Mouse (Mus musculus) hindbrain, postnatal 0 days (tissue): ENCODE measurements around the gene Drap1. TPM values are rescaled to one million over a fixed set of nuclear protein-coding genes. Genes with fewer than 3 reads are reported as not detected.

Experiments
- ATAC-seq: fragments of 200-750 bp; cut with Nextera tagmentation; 2 replicates; pipeline ENCODE4 v1.8.0; 2017; ENCODE audit warnings: mild to moderate bottlenecking, moderate TSS enrichment, moderate library complexity
- DNase-seq: peaks from one replicate; pipeline ENCODE4 v3.0.0-alpha.2; 2015; ENCODE audit warnings: low spot score
- H3K27ac ChIP-seq: fragments of 300-500 bp; sonication (generic); 2 replicates; pipeline ENCODE4 v1.5.1; 2014; ENCODE audit warnings: mild to moderate bottlenecking
- H3K27me3 ChIP-seq: fragments of 300-500 bp; sonication (generic); 2 replicates; pipeline ENCODE4 v1.6.1; 2014; ENCODE audit warnings: low read length, mixed read lengths; ENCODE audit not compliant: insufficient read depth
- H3K36me3 ChIP-seq: fragments of 300-500 bp; sonication (generic); 2 replicates; pipeline ENCODE4 v1.6.1; 2014; ENCODE audit warnings: low read length, mixed read lengths; ENCODE audit not compliant: insufficient read depth
- H3K4me1 ChIP-seq: fragments of 300-500 bp; sonication (generic); 2 replicates; pipeline ENCODE4 v1.6.1; 2014; ENCODE audit warnings: antibody characterized with exemption, low read length, mixed read lengths; ENCODE audit not compliant: insufficient read depth
- H3K4me2 ChIP-seq: fragments of 300-500 bp; sonication (generic); 2 replicates; pipeline ENCODE4 v1.6.1; 2014; ENCODE audit warnings: low read depth, mild to moderate bottlenecking, low read length, moderate library complexity, mixed read lengths
- H3K4me3 ChIP-seq: fragments of 300-500 bp; sonication (generic); 2 replicates; pipeline ENCODE4 v1.5.1; 2014; ENCODE audit warnings: low read length
- H3K9ac ChIP-seq: fragments of 300-500 bp; sonication (generic); replicated peaks from 2 replicates; pipeline ENCODE4 v1.6.1; 2014; ENCODE audit warnings: mild to moderate bottlenecking, low read length, moderate library complexity, mixed read lengths
- H3K9me3 ChIP-seq: fragments of 300-500 bp; sonication (generic); 2 replicates; pipeline ENCODE4 v1.6.1; 2016; ENCODE audit warnings: low read length, mixed read lengths
- CTCF ChIP-seq: IDR thresholded peaks from 2 replicates; pipeline ENCODE4 v1.5.1; 2016; ENCODE audit warnings: antibody characterized with exemption, control low read depth, low read depth
- WGBS: fragments of 180-500 bp; shearing (Covaris S2); extraction: QIAGEN DNeasy Blood & Tissue Kit; methylation state at CpG from one replicate; pipeline ENCODE4 v1.1.7; 2014; 5-methylcytosine and 5-hydroxymethylcytosine counted together
- polyA plus RNA-seq: library from polyadenylated mRNA; unstranded; fragments of >200 nt; fragmentation: Nextera tagmentation; extraction: Ambion mirVana; gene quantifications from 2 replicates; pipeline ENCODE4 v1.2.1, GENCODE M21; 2015
- total RNA-seq: library from RNA; depleted of rRNA; stranded (reverse); fragments of >200 nt; gene quantifications from 2 replicates; pipeline ENCODE4 v1.2.3, GENCODE M21; 2014

Gene Drap1
- total and polyA plus RNA-seq, 2 experiments from 2014 or later, result 111 to 331 TPM

- Histone ChIP-seq H3K9ac (no peak overlapping the region), H3K4me2 (no peak overlapping the region), H3K27me3 (peaks cover 29% of the 10 kb centered on the region), H3K4me1 (peaks cover 4% of the 10 kb centered on the region), H3K4me3 (no peak overlapping the region), H3K27ac (no peak overlapping the region), H3K9me3 (no peaks in the 10 kb centered on the region), H3K36me3 (no peaks in the 10 kb centered on the region)
- ATAC-seq (no peak), DNase-seq (no peak)
- 88% methylated on average over 3 of the region's 3 CpGs for WGBS
- no peak for TF ChIP-seq CTCF
Observed at GRCm38 (mm10) chr19:5449673-5450072, 24.9 kb upstream of the Drap1 start.

- no peaks in the 10 kb centered on the region for H3K9me3 ChIP-seq
- DNase-seq (no peak), ATAC-seq (peak; percentile 24; the same call in 1 of the 2 replicates)
- peak overlapping the region; percentile 35; the same call in 1 of the 2 replicates for H3K9ac ChIP-seq
- no peak for TF ChIP-seq CTCF
- H3K4me3 ChIP-seq, result peak overlapping the region; percentile 57
- H3K4me2 ChIP-seq, result peak overlapping the region; percentile 97
- 10% methylated on average over 34 of the region's 36 CpGs for WGBS
- no peak overlapping the region for H3K27ac ChIP-seq
- peaks cover 29% of the 10 kb centered on the region for H3K27me3 ChIP-seq
- peaks cover 4% of the 10 kb centered on the region for H3K4me1 ChIP-seq
- H3K36me3 ChIP-seq, result no peaks in the 10 kb centered on the region
Observed at GRCm38 (mm10) chr19:5448354-5449150, 23.8 kb upstream of the Drap1 start.

GRCm38 (mm10) chr19:5447515-5448353, 23.0 kb upstream of the Drap1 start, which contains the start of gene Fosl1:
TSS of gene Fosl1 (plus strand) at chr19:5447547.
- Histone ChIP-seq H3K4me1 (peaks cover 4% of the 10 kb centered on the region), H3K4me2 (peak within 1 kb of the TSS; percentile 97), H3K9me3 (no peaks in the 10 kb centered on the region), H3K36me3 (no peaks in the 10 kb centered on the region), H3K4me3 (peak within 1 kb of the TSS; percentile 57), H3K27me3 (peaks cover 29% of the 10 kb centered on the region), H3K9ac (peak within 1 kb of the TSS; percentile 35; the same call in 1 of the 2 replicates), H3K27ac (no peak within 1 kb of the TSS)
- 1% methylated on average over 70 of the region's 70 CpGs for WGBS
- TF ChIP-seq CTCF, result no peak
- DNase-seq, result peak; percentile 65
- ATAC-seq, result peak; percentile 80

GRCm38 (mm10) chr19:5445747-5446146, 21.0 kb upstream of the Drap1 start:
- Histone ChIP-seq H3K4me1 (peaks cover 4% of the 10 kb centered on the region), H3K9ac (no peak overlapping the region), H3K27me3 (peaks cover 29% of the 10 kb centered on the region), H3K4me3 (no peak overlapping the region), H3K36me3 (no peaks in the 10 kb centered on the region), H3K27ac (no peak overlapping the region), H3K4me2 (no peak overlapping the region), H3K9me3 (no peaks in the 10 kb centered on the region)
- ATAC-seq, result no peak
- no peak for DNase-seq
- 87% methylated on average over 5 of the region's 5 CpGs for WGBS
- TF ChIP-seq CTCF, result no peak

GRCm38 (mm10) chr19:5444954-5445353, 20.2 kb upstream of the Drap1 start:
- Histone ChIP-seq H3K9ac (no peak overlapping the region), H3K9me3 (no peaks in the 10 kb centered on the region), H3K4me3 (no peak overlapping the region), H3K4me2 (no peak overlapping the region), H3K4me1 (peaks cover 4% of the 10 kb centered on the region), H3K36me3 (no peaks in the 10 kb centered on the region), H3K27me3 (peaks cover 26% of the 10 kb centered on the region), H3K27ac (no peak overlapping the region)
- WGBS, result 29% methylated on average over 7 of the region's 7 CpGs
- no peak for ATAC-seq
- no peak for TF ChIP-seq CTCF
- DNase-seq, result no peak

- H3K27ac ChIP-seq, result no peak overlapping the region
- H3K4me2 ChIP-seq, result no peak overlapping the region
- TF ChIP-seq CTCF, result no peak
- no peak overlapping the region for H3K9ac ChIP-seq
- 70% methylated on average over 9 of the region's 9 CpGs for WGBS
- ATAC-seq (no peak), DNase-seq (no peak)
- H3K27me3 ChIP-seq, result peaks cover 26% of the 10 kb centered on the region
- H3K36me3 ChIP-seq, result no peaks in the 10 kb centered on the region
- H3K9me3 ChIP-seq, result no peaks in the 10 kb centered on the region
- H3K4me1 ChIP-seq, result peaks cover 4% of the 10 kb centered on the region
- no peak overlapping the region for H3K4me3 ChIP-seq
Observed at GRCm38 (mm10) chr19:5444371-5444908, 19.7 kb upstream of the Drap1 start.
